Mouse (Mus musculus) CD8-positive naive resting alpha-beta T cell, adult 2 months (primary cell): ENCODE results near the gene Rbm4.
A peak's percentile ranks its signal among the peaks of the same experiment; 100 is the strongest.
"Not testable (repeated sequence)": the region's sequence is repeated elsewhere in the genome, so short reads cannot be mapped to it uniquely, and the experiment has no call there.

Experiments
- DNase-seq, 2 experiments: peaks; one replicate each; pipeline ENCODE4 v3.0.0; 2022; ENCODE audit warnings: low read depth in 2 of 2, low spot score in 2 of 2

The Rbm4 gene

GRCm38 (mm10) chr19:4799083-4799482 is 5.4 kb upstream of the Rbm4 start:
- no peak for DNase-seq

GRCm38 (mm10) chr19:4797846-4798245 is 4.1 kb upstream of the Rbm4 start:
- no peak for DNase-seq

- no peak for DNase-seq
Observed at GRCm38 (mm10) chr19:4795929-4796328, 2.2 kb upstream of the Rbm4 start.

GRCm38 (mm10) chr19:4793281-4793830 is 345 bp downstream of the Rbm4 start:
- no peak for DNase-seq

GRCm38 (mm10) chr19:4786313-4786712 is 7.4 kb downstream of the Rbm4 start:
- no peak for DNase-seq

GRCm38 (mm10) chr19:4785206-4785605 is 8.5 kb downstream of the Rbm4 start:
- DNase-seq = no peak

- DNase-seq = no peak
Observed at GRCm38 (mm10) chr19:4782891-4783290, 10.8 kb downstream of the Rbm4 start.

GRCm38 (mm10) chr19:4772785-4773184 is 20.9 kb downstream of the Rbm4 start:
- DNase-seq = no peak

- no peak for DNase-seq
Observed at GRCm38 (mm10) chr19:4767507-4768148, 26.1 kb downstream of the Rbm4 start.

- no peak for DNase-seq
Observed at GRCm38 (mm10) chr19:4762876-4763275, 30.8 kb downstream of the Rbm4 start.

GRCm38 (mm10) chr19:4760544-4760943 is 33.2 kb downstream of the Rbm4 start:
- DNase-seq = not testable (repeated sequence)

- no peak for DNase-seq
Observed at GRCm38 (mm10) chr19:4756921-4757320, 36.8 kb downstream of the Rbm4 start.

- peak; percentile 91 to 92 for DNase-seq
Observed at GRCm38 (mm10) chr19:4756193-4756911, 37.3 kb downstream of the Rbm4 start, which contains the start of gene Rbm4b. Gene Rbm4b, plus strand, starts transcription at chr19:4756497.

- DNase-seq = peak; percentile 86 to 91
Observed at GRCm38 (mm10) chr19:4755565-4756192, 38.0 kb downstream of the Rbm4 start.

- no peak for DNase-seq
Observed at GRCm38 (mm10) chr19:4749975-4750374, 43.7 kb downstream of the Rbm4 start.

- DNase-seq = no peak
Observed at GRCm38 (mm10) chr19:4748493-4748892, 45.2 kb downstream of the Rbm4 start.

GRCm38 (mm10) chr19:4747631-4748312 is 45.9 kb downstream of the Rbm4 start:
- no peak for DNase-seq

- DNase-seq = no peak
Observed at GRCm38 (mm10) chr19:4746611-4747010, 47.1 kb downstream of the Rbm4 start.

GRCm38 (mm10) chr19:4745681-4746080 is 48.0 kb downstream of the Rbm4 start:
- no peak for DNase-seq

- DNase-seq = no peak
Observed at GRCm38 (mm10) chr19:4745057-4745456, 48.6 kb downstream of the Rbm4 start.

GRCm38 (mm10) chr19:4744026-4744425 is 49.7 kb downstream of the Rbm4 start:
- no peak for DNase-seq
